Mouse (Mus musculus) testis, postnatal 10 days (tissue): Measurements from ENCODE around the gene Minpp1.

Source experiments
- DNase-seq: peaks from one replicate; pipeline ENCODE4 v3.0.0; 2021; ENCODE audit warnings: low spot score

Minpp1 gene

DNA sequence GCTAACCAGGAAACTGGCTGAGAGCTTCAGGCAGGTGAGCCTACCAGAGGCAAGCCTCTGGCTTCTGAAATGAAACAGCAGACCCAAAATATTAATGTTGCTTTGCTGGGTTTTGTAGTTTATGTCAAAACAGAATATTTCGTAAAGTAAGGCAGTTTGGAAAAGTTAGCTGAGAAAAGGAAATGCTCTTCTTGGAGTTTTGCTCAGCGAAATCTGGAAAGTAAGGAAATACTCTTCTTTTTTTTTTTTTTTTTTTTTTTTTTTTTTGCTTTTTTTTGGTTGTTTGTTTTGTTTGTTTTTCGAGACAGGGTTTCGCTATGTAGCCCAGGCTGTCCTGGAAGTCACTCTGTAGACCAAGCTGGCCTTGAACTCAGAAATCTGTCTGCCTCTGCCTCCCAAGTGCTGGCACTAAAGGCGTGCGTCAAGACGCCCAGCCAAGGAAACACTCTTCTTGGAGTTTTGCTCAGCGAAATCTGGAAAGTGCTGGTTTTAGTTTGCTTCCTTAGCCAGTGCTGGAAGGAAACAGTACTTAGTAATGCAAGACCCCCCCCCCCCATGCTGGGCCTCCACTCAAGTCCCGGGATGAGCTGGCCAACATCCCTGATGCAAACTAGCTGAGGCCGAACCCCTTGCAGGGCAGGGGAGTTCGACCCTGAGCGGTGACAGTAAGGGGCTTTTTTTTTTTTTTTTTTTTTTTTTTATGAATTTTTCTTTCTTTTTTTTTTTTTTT is 3.8 kb downstream of the Minpp1 start:
- DNase-seq, result no peak

DNA sequence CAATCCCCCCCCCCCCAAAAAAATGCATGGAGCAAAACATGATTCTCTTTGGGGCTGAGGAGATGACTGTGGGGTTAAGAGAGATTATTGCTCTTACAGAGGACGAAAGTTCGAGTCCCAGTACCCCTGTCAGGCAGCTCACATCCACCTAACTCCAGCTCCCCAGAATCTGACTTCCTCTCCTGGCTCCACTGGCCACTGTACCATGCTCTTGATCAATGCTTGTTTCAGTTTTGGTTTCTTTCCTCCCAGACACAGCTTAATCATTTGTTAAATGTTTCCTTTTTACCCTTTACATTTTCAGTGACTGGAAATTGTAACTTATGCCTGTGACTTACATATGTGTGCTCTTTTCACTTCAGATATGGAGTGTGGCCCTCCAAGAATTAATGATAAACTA is 5.4 kb downstream of the Minpp1 start:
- DNase-seq, result no peak

DNA sequence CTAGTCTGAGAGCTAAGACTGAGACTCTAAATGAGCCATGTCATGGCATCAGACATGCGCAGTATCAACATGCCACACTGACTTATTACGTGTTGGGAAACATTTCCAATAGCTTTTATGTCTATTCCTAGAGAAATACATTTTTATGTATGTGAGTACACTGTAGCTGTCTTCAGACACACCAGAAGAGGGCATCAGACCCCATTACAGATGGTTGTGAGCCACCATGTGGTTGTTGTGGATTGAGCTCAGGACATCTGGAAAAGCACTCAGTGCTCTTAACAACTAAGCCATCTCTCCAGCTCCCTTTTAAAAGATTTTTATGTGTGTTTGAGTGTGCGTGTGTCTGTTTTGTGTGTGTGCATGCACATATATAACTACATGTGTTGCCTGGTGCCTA is 6.8 kb downstream of the Minpp1 start:
- DNase-seq, result no peak

DNA sequence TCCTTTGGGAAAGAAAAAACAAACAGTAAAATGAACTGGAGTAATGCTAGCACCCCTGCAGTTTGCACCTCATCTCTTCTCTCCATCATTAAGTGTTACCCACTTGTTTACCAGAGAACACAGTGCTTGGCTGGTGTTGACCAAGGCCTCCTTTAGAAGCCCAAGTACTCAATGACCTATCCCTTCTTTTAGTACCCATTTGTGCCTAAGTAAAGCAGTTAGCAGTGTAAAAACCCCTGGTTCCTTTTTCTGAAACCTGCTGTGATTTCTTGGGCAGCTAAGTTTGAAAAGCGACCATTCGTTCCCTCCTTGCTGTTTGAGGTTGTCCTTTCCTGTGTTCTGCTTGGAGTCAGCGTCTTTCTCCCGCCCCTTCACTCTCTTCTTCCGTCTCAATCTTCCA is 7.4 kb downstream of the Minpp1 start:
- no peak for DNase-seq

DNA sequence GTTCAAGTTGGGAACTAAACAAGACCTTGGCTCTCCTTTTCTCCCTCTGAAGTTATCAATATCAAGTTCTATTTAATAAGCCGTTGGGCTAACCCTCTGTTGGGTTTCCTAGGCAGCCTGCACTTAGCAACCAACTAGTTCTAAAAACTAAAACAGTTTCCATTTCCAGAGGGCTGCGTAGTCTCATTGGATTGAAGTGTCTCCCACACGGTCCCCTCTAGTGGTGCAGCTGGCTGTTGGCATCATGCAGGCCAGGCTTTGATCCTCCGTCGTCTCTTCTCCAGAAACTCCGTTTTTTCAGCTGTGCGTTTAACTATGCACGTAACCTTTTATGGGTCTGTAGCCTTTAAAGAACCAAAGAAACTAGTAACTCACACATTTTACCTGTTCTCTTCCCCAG is 7.9 kb downstream of the Minpp1 start:
- DNase-seq, result no peak

DNA sequence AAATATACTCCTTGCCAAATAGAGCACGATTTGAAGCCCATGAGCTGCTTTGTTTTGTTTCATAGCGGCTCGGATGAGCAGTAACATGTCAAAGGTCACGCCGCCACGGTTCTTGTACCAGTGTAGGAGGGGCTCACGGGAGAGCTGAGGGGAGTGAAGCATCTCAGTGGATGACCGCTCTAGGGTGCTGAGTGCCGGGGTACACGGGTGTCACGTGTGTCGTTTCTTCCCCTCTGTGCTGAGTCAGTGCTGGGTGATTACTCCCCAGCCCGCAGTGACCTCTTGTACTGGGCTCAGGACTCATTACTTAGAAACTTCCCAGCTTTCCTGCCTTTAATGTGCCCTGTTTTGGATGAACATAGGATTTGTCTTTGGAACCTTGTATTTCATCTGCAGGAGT is 9.0 kb downstream of the Minpp1 start:
- DNase-seq, result no peak

DNA sequence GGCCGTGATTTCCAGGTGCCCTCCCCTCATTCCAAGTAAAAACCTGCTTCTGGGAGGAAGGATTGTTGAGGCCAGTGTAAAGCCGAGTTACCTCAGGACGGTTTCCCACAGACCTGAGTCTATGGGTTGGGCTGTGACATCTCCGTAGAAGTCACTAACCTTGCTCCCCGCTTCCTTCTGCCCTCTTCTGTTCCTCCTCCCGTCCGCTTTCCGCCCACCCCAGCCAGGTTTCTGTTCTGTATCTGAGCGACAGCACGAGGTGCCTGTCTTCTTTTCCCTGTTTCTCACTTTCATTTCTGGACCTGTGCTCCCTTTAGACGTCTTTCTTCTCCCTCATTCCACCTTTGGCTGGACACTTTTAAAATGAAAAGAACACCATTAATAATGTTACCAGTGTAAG is 9.5 kb downstream of the Minpp1 start:
- DNase-seq, result no peak

DNA sequence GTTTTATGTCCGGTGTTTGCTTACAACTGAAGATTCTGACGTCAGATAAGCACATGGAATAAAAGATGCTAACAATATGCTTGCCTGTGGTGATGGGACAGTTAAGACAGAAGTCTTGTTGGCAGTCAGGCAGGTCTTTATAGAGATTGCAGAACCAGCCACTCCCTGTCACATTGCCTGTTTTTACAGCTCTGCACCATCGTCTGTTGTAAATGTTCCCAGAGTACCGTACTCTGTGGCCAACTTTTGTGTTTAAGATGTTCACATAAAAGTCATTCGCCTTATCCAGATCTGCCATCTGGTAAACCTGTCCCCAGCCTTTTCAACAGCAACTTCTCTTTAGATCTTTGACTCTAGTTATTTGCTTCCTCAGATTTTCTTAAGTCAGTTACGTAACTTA is 11.8 kb downstream of the Minpp1 start:
- DNase-seq, result no peak

DNA sequence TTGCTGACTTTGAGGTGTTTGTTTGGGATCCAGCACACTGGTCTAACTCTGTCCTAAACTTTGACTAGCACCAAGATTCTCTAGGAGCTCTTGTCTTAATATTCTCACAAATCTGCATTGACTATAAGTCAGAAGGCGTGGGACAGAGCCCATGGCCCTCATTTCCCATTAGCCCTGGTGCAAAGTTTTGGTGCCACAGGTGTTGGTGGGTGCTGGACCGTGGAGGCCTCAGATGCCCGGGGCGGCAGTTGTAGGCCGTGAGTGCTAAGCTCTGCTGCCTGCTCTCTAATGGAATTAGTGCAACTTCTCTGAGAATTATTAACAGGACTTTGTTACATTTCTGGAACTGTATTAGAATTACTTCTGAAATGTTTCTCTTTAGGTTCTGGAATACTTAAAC is 12.4 kb downstream of the Minpp1 start:
- DNase-seq, result no peak

DNA sequence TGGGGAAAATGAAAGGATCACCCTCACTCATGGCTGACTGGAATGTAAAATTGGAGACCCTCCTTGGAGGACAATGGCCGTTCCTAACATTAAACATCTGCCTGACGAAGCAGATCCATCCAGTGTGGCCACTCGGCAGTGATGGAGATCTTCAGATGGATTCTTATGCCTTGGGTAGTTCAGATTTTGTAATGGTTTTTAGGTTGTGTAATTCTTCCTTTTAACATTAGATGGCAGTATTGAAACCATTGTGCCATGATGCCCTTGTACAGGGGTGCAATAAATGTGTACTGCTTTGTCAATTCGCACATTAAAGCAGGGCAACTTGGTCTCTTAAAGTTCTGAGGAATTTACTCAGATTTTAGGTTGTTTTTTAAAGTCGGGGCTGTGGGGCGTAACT is 15.8 kb downstream of the Minpp1 start:
- no peak for DNase-seq

DNA sequence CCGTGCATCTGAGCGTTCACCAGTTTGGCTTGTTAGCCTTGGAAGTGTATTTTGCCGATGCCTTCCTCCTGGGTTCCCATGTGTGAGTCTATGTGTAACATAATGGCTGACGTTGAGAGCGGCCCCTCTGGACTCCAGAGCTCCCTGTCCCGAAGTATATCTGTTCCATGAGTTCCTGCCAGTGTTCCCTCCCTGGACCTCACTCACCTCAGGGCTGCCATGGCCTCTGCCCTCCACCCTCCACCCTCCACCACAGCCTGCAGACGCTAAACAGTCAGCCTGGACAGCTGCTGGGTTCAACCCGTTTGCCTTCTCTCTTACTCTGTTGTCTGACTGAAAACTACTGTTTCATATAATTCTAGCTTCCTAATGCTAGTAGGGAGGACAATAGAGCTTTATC is 20.5 kb downstream of the Minpp1 start:
- no peak for DNase-seq

DNA sequence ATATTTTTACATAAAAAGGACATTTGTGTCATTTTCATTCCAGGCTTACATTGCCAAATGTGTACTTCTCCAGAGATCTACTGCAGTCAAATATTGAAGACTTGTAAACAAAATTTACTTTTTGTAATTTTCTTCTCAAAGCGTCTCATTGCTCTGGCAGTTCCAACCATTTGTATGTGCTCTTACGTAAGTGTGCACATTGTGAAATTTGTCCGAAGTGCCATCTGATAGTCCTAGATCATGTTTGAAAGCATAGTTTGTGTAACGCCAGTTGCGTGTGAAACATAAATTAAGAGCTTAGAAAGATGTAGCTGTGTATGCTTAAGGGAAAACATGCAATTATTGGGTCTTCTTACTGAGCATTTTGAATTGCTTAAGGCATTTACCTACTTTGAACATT is 20.9 kb downstream of the Minpp1 start:
- DNase-seq, result no peak

DNA sequence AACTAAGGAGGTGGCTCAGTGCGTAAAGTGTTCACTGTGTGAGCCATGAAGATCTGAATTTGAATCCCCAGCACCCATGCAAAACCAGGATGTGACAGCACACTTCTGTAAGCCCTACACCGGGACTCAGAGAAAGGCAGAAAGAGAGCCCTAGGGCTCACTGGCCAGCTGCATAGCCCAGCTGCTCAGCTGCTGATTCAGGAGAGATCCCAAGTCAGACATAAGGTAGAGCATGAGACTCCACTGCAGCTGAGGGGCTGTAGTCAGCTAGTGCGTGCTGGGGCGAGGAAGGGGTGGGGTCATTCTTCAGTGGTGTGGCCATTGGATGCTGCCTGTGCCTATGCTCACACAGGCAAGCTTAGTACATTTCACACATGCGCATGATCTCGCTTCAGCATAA is 21.5 kb downstream of the Minpp1 start:
- DNase-seq, result no peak

DNA sequence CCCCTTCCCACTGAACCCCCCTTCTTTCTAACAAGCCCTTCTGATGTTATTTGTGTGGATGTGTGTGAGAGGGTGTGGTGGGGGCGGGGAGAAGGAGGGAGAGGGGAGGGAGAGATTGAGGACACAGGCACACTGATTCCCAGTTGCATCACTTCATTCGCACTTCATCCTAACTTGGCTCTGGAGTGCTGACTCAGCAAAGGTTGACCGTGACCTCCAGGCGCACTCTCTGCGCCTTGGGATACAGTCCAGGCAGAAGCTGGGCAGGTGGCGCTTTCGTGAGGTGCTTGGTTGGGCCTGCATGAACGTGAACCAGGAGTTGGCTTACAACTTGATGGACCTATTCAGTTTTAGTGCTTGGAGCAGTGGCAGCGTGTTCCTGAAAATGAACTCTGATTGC is 22.0 kb downstream of the Minpp1 start:
- DNase-seq, result no peak

DNA sequence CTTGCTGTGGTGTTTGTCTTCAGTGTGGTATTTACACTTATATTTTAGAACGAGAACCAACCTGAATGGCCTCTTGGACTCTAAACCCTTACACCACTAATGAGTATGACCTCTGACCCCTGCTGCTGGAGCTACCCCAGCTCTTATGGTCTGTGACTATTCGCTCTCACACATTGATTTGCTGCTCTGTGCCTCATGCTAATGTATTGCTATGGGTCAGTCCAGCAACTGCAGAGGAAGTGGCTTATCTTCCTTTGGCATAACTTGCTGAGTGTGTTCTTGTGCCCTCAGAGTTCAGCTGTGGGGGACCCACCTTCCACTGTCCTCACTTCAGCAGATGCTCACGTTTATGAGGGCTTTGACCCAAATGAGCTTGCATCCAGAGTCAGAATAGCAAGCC is 24.7 kb downstream of the Minpp1 start:
- no peak for DNase-seq

DNA sequence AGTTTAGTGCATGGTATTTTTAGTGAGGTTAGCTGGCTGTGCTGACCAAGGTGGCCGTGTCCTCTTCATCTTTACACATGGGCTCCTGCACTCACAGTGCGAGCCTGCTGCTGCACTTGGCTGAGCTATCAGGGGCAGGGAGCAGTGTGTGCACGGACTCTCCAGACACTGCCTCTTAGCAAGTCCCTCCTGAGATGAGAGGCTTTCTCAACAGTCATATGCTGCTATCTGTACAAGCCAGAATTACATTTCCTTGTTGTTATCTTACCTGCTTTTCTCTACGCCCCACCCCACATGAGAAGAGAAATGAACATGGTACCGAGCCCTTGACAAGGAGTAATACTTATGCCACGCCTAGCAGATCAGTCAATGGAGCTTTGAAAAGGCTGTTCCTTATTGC is 25.4 kb downstream of the Minpp1 start:
- no peak for DNase-seq

DNA sequence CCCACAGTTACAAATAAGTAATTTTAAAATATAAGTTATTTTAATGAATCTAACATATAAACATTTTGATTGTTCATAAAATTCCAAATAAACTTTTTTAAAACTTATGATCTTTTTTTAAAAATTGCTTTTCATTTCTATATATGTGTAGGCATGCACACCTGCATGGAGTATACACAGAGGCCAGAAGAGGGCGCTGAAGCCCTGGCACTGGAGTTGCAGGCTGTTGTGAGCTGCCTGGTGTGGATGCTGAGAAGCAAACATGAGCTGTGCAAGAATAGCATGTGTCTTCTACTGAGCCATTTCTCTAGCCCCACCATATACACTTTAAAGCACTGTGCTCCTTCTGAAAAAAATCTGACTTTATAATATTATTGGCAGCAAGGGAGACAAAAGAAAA is 26.9 kb downstream of the Minpp1 start:
- DNase-seq, result no peak

DNA sequence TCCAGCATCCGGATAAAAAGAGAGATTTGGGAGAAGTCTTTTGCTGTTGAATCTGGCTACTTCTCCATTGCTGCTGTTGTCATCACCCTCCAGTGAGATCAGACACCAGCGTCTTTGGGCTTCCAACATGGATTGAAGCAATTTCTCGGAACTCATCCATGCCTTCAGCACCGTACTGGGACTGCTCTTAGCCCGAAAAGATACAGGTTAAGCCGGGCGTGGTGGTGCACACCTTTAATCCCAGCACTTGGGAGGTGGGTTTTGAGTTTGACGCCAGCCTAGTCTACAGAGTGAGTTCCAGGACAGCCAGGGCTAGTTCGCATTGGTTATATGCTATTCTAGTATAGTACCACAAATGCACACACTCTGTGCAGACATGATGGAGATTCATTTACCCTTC is 31.0 kb downstream of the Minpp1 start:
- DNase-seq, result no peak

DNA sequence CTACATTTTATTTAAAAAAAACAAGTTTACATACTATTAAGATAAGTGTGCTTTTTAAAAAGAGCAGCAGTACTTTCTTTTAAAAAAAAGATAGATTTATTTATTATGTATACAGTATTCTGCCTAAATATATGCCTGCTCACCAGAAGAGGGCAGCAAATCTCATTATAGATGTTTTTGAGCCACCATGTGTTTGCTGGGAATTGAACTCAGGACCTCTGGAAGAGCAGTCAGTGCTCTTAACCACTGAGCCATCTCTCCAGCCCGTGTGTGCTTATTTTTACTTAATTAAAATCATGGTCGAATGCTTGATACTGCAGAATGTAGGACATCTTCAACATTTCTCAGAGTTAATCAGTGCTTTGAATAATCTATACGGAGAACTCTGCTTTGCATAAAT is 35.9 kb downstream of the Minpp1 start:
- no peak for DNase-seq

DNA sequence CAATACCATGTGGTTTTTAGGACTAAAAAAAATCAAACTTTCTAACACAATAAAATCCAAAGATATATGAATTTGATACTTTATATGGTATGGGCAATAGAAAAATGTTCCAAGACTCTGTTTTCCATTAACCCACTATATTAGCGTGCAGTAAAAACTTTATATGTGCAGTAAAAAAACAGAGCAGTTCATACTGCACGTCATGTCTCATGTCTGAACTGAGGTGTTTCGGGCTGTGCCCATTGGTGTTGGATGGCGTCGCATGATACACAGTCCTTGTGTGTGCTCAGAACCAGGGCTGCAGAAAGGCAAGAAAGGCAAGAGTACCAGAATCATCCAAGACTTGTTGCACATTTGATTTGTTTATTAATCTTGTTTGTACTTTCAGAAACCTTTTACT is 36.7 kb downstream of the Minpp1 start:
- DNase-seq, result no peak

DNA sequence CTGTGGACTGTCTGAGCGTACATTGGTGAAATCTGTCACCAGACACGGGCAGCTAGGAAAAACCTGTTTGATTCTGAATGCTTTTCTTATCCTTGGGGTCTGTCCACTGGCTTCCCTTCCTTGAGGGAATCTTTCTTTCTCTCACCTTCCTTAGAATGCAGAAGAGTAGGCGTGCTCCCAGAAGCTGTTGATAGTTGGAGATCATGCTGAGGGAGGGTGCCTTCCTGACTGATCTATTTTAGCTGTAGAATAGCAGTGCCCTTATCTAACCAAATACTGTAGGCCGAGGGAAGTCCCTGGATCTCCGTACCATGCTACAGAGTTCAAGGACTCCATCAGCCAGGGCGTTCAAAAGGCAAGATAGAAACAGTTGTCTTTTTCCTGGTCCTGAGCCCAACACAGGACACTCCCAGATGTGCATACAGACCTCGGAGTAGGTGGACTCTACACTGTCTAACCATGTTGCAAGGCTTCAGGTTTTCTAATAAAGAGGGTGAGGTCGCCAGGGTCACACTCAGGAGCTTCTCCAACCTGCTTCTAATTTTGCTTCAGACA is 37.3 kb downstream of the Minpp1 start:
- DNase-seq, result no peak

DNA sequence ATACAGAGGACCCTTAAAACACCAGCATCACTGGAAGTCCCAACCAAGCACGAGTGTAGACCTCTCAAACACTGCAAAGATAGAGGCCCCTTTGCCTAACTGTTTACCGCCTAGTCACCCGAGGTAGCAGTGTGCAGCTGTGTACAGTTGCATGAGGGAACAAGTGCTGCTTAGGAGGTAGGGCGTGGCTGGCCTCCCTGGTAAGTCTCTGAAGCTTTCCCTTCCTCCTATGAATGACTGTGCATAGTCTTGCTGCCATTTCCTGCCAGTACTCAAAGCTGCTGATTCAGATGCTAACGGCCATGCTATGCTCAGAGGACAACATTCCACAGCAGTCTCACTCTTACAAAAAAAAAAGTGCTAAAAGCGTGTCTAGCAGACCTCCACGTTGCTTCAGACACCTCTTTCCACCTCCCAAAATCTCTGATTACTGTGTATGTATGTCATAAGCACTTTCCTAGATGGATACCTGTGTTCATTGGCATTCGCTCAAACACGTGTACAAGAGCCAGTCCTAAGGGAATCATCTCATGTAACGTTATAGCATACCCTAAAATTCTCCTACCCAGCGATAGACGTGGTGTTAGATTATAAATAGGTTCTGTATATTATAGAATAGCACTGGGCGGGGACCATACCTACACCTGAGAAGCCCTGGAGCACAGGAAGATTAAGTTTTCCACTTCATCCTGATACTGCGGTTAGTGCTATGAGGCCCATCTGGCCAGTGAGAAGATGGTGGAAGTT is 38.4 kb downstream of the Minpp1 start:
- no peak for DNase-seq

DNA sequence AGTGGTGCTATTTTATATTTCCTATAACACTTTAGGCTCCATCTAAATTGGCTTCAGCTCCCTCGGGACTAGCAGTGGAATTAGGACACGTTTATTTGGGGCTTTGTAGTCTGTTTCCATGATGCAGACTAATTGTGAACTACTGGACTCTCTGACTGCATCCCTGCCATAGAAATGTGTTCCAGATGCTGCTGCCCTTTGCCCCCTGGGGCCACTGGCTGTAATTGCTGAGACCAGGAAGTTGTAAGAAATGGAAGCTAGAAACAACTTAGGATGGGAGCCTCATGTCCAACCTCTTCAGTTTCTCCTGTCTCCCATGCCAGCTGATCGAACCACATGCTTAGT is 38.9 kb downstream of the Minpp1 start:
- DNase-seq, result no peak

DNA sequence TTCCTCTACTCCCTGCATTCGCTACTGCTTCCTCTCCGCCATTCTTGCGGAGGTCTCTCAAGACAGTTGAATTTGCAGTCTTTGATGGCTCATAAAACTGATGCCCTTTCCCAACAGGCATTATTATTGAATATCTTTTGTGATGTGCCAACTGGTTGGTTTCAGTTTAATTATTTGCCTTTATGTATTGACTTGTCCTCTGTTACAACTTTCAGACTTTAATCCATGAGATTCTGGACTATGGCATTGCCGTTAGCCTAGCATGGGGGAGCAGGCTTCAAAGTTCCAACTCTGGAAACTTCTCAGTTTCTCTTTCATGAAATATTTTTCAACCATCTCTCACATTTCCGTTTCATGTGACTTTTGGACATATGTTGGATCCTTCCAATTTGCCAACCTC is 41.6 kb downstream of the Minpp1 start:
- DNase-seq, result no peak
